Mouse (Mus musculus): ENCODE results near the gene Il18. TPM values are rescaled to one million over a fixed set of nuclear protein-coding genes. Genes with fewer than 3 reads are reported as not detected.

Il18 gene
- polyA plus RNA-seq, 2 experiments = 2.4 to 2.9 TPM

DNA sequence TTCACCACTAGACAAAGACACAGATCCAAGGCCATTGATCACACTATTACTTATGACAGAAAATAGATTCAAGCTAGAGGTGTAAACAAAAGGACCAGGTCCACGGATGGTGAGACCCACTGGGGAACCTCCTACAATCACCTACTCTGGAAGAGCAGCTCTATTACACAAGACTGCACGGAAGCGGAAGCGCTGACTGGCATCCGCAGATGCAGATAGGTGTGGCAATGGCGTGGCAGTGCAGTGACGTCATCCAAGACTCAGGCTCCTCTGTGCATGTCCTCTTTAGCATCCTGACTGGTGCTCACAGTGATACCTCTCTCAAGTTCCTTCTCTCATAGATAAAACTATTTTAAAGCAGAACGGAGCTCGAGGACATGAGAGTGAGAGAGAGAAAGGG, 38.3 kb downstream of the Il18 start:
- TF ChIP-seq POLR2A (IDR thresholded peaks at IDR 0.05; ENCODE audit: borderline replicate concordance, extremely low read depth, insufficient read depth, insufficient read length) = no peak
- Histone ChIP-seq H3K9me3 (ENCODE audit: control insufficient read depth, low read length) (no peaks in the 10 kb centered on the region), H3K27ac (replicated peaks; ENCODE audit: low read depth, low read length) (no peak overlapping the region), H3K9ac (ENCODE audit: low read depth, low read length, severe bottlenecking) (no peak overlapping the region), H3K4me3 (replicated peaks; ENCODE audit: low read length) (no peak overlapping the region), H3K4me2 (replicated peaks; ENCODE audit: low read depth, low read length, severe bottlenecking) (no peak overlapping the region), H3K4me1 (ENCODE audit: control insufficient read depth, insufficient read depth, low read length) (no peaks in the 10 kb centered on the region), H3K27me3 (ENCODE audit: control insufficient read depth, insufficient read depth, low read length) (no peaks in the 10 kb centered on the region), H3K36me3 (ENCODE audit: control insufficient read depth, insufficient read depth, low read length) (peaks cover 33% of the 10 kb centered on the region)
- ATAC-seq (ENCODE audit: low FRiP score, low read depth) = no peak
- no peak for DNase-seq (ENCODE audit: low spot score)
- 88% methylated on average over 9 of the region's 9 CpGs for WGBS

DNA sequence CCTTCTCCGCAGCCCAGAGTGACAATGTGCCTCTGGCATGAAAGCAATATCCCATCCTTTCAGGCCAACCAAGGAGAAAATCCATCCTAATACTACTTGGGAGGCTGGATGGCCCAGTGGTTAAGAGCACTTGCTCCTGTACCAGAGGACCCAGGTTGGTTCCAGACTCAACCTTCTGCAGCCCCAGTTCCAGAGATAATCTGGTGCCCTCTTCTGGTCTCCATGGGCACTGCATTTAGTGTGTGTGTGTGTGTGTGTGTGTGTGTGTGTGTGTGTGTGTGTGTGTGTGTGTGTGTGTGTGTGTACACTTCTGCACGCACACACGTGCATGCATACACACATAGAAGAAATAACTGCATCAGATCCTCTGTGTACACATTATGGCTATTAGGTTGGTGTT, 38.9 kb downstream of the Il18 start:
- H3K4me1 ChIP-seq (ENCODE audit: control insufficient read depth, insufficient read depth, low read length) = no peaks in the 10 kb centered on the region
- H3K27ac ChIP-seq (replicated peaks; ENCODE audit: low read depth, low read length) = no peak overlapping the region
- no peak overlapping the region for H3K9ac ChIP-seq (ENCODE audit: low read depth, low read length, severe bottlenecking)
- peaks cover 39% of the 10 kb centered on the region for H3K36me3 ChIP-seq (ENCODE audit: control insufficient read depth, insufficient read depth, low read length)
- no peak for ATAC-seq (ENCODE audit: low FRiP score, low read depth)
- no peak for DNase-seq (ENCODE audit: low spot score)
- no peaks in the 10 kb centered on the region for H3K27me3 ChIP-seq (ENCODE audit: control insufficient read depth, insufficient read depth, low read length)
- no peak overlapping the region for H3K4me2 ChIP-seq (replicated peaks; ENCODE audit: low read depth, low read length, severe bottlenecking)
- H3K4me3 ChIP-seq (replicated peaks; ENCODE audit: low read length) = no peak overlapping the region
- WGBS = 94% methylated on average over 3 of the region's 3 CpGs
- H3K9me3 ChIP-seq (ENCODE audit: control insufficient read depth, low read length) = no peaks in the 10 kb centered on the region
- no peak for TF ChIP-seq POLR2A (IDR thresholded peaks at IDR 0.05; ENCODE audit: borderline replicate concordance, extremely low read depth, insufficient read depth, insufficient read length)

DNA sequence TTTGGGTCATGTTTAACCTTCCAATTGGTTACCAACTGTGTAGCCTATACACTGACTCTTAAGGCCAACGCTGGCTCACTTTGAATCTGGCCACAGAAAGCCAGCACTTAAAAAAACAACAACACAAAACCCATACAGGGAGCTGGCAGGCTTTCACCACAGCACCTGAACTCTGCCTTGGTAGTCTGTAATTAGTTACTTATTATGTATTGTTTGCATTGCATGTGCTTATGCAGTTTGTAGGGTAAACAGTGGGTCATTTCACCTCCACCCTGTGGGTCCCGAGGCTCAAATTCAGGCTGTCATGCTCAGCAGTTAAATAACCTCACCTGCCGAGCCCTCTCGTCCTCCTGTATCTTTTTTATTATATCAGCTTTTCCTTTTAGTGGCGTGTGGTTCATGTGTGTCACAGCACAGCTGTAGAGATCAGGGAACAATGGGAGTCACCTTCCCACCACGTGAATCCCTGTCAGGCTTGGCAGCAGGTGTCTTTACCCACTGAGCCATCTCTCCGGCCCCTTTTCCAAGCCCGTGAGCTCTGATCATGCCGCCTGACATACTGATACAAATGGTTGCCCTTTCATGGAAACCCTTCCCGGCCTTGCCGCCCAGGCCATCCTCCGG, 40.3 kb downstream of the Il18 start:
- DNase-seq (ENCODE audit: low spot score) = no peak
- no peak for ATAC-seq (ENCODE audit: low FRiP score, low read depth)
- Histone ChIP-seq H3K9me3 (ENCODE audit: control insufficient read depth, low read length) (no peaks in the 10 kb centered on the region), H3K27ac (replicated peaks; ENCODE audit: low read depth, low read length) (no peak overlapping the region), H3K4me2 (replicated peaks; ENCODE audit: low read depth, low read length, severe bottlenecking) (no peak overlapping the region), H3K4me1 (ENCODE audit: control insufficient read depth, insufficient read depth, low read length) (no peaks in the 10 kb centered on the region), H3K4me3 (replicated peaks; ENCODE audit: low read length) (no peak overlapping the region), H3K27me3 (ENCODE audit: control insufficient read depth, insufficient read depth, low read length) (no peaks in the 10 kb centered on the region), H3K9ac (ENCODE audit: low read depth, low read length, severe bottlenecking) (no peak overlapping the region), H3K36me3 (ENCODE audit: control insufficient read depth, insufficient read depth, low read length) (peaks cover 50% of the 10 kb centered on the region)
- WGBS = 78% methylated on average over 12 of the region's 12 CpGs
- no peak for TF ChIP-seq POLR2A (IDR thresholded peaks at IDR 0.05; ENCODE audit: borderline replicate concordance, extremely low read depth, insufficient read depth, insufficient read length)

DNA sequence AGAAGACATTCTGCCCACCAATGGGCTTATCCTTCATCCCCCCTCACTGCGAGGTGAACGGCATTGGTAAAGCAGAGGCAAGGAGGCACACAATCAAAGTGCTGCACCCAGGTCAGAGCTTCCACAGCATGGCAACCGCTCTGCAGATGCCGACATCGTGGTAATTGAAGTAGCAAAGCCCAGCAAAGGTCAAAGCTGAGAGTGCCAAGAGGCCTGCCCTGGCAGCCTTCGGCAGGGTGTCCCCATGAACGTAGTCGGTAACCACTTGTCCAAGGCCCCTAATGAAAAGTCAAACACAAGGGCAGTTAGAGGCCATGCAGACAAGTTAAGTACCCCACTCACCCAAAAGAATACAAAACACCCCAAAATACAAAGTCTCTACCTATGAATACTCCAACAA, 42.3 kb downstream of the Il18 start:
- DNase-seq (ENCODE audit: low spot score) = no peak
- peaks cover 58% of the 10 kb centered on the region for H3K36me3 ChIP-seq (ENCODE audit: control insufficient read depth, insufficient read depth, low read length)
- TF ChIP-seq POLR2A (IDR thresholded peaks at IDR 0.05; ENCODE audit: borderline replicate concordance, extremely low read depth, insufficient read depth, insufficient read length) = no peak
- H3K9me3 ChIP-seq (ENCODE audit: control insufficient read depth, low read length) = no peaks in the 10 kb centered on the region
- peaks cover 1% of the 10 kb centered on the region for H3K4me1 ChIP-seq (ENCODE audit: control insufficient read depth, insufficient read depth, low read length)
- 96% methylated on average over 8 of the region's 8 CpGs for WGBS
- no peak overlapping the region for H3K27ac ChIP-seq (replicated peaks; ENCODE audit: low read depth, low read length)
- no peak for ATAC-seq (ENCODE audit: low FRiP score, low read depth)
- H3K27me3 ChIP-seq (ENCODE audit: control insufficient read depth, insufficient read depth, low read length) = no peaks in the 10 kb centered on the region
- H3K9ac ChIP-seq (ENCODE audit: low read depth, low read length, severe bottlenecking) = no peak overlapping the region
- H3K4me2 ChIP-seq (replicated peaks; ENCODE audit: low read depth, low read length, severe bottlenecking) = no peak overlapping the region
- no peak overlapping the region for H3K4me3 ChIP-seq (replicated peaks; ENCODE audit: low read length)

DNA sequence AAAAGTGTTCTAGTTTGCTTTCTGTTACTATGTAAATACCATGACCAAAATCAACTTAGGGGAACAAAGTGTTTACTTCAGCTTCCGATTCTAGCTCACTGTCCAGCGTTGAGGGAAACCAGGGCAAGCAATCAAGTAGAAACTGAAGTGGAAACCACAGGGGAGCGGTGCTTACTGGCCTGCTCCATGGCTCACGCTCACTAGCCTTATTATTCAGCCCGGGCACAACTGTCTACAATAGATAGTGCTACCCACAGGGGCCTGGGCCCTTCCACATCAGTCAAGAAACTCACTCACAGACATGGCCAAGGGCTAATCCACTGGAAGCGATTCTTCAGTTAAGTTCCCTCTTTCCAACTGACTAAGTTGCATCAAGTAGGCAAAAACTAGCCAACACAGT, 46.9 kb downstream of the Il18 start:
- H3K36me3 ChIP-seq (ENCODE audit: control insufficient read depth, insufficient read depth, low read length) = peaks cover 49% of the 10 kb centered on the region

More for the DNA sequence above, 46.9 kb downstream of the Il18 start:
- WGBS = 89% methylated on average over 6 of the region's 6 CpGs
- Histone ChIP-seq H3K4me3 (replicated peaks; ENCODE audit: low read length) (no peak overlapping the region), H3K27ac (replicated peaks; ENCODE audit: low read depth, low read length) (no peak overlapping the region), H3K9ac (ENCODE audit: low read depth, low read length, severe bottlenecking) (no peak overlapping the region), H3K9me3 (ENCODE audit: control insufficient read depth, low read length) (no peaks in the 10 kb centered on the region), H3K4me1 (ENCODE audit: control insufficient read depth, insufficient read depth, low read length) (peaks cover 18% of the 10 kb centered on the region), H3K27me3 (ENCODE audit: control insufficient read depth, insufficient read depth, low read length) (no peaks in the 10 kb centered on the region), H3K4me2 (replicated peaks; ENCODE audit: low read depth, low read length, severe bottlenecking) (no peak overlapping the region)
- no peak for TF ChIP-seq POLR2A (IDR thresholded peaks at IDR 0.05; ENCODE audit: borderline replicate concordance, extremely low read depth, insufficient read depth, insufficient read length)
- ATAC-seq (ENCODE audit: low FRiP score, low read depth) = no peak
- no peak for DNase-seq (ENCODE audit: low spot score)

Data from limb, embryonic 14.5 days (tissue).